ENCODE assay signal across 7 mouse cellular contexts in the genomic region with DNA sequence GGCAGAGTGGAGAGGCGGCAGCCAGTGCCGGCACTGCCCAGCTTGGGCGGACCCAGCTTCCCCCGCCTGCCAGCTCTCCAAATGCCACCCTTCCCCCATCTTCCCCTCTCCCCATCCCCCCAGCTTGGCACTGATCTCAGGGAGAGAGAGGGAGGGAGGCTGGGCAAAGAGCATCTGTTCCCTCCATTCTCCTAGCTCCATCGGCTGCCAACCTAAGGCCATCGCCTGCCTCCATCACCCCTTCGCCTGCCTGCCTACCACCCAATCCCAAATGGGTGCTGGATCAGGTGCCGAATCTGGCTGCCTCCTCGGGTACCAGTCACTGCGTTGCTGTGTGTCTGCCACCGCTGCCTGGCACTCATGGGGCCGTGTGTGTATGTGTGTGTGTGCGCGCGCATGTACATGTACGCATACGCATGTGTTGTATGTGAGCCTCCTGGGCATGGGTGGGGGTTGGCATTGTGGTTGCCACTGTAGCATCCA. TPM values are rescaled to one million over a fixed set of nuclear protein-coding genes. Genes with fewer than 3 reads are reported as not detected.
DNase-seq lines count a peak whose midpoint lies in the region; ATAC-seq and TF ChIP-seq lines count a peak whose summit lies in the region.

No protein-coding gene starts in this region.

- ATAC-seq in cerebellum, adult (ENCODE audit: insufficient number of reproducible peaks, low FRiP score, low TSS enrichment), result peak; percentile 61

- no peak overlapping the region for H3K27ac ChIP-seq in CH12.LX (ENCODE audit: insufficient read depth, low read depth)

- H3K27me3 ChIP-seq in CH12.LX (replicated peaks), result peaks cover 37% of the 10 kb centered on the region

- no peaks in the 10 kb centered on the region for H3K36me3 ChIP-seq in CH12.LX (replicated peaks in 1 of 2; ENCODE audit: control insufficient read depth in 1 of 2, insufficient read depth in 1 of 2, low read length in 1 of 2)

- 0 out of 2 replicates have a peak overlapping the region, but pooled peaks have one; percentile 25 for H3K4me2 ChIP-seq in CH12.LX (ENCODE audit: insufficient read depth, low read depth, poor library complexity, severe bottlenecking)

- H3K9ac ChIP-seq in CH12.LX (ENCODE audit: insufficient read depth, low read depth), result no peak overlapping the region

- no peaks in the 10 kb centered on the region for H3K79me2 ChIP-seq in CH12.LX (replicated peaks; ENCODE audit: control insufficient read depth, extremely low read depth, insufficient read depth, poor library complexity, severe bottlenecking)

- dilution Hi-C loops in CH12.LX (cut with MboI; ENCODE audit: extremely low pct_ligation_motif_present, extremely low pct_unique_long_range_greater_than_20kb, low sequenced_read_pairs), result no loop called here

- DNase-seq in CH12.LX (ENCODE audit: extremely low read depth), result no peak
- DNase-seq in frontal cortex, postnatal 36 days (ENCODE audit: low spot score in 2 of 2), result peak; percentile 81 to 89
- peak; percentile 83 to 84 for DNase-seq in left cerebral cortex, postnatal 36 days (ENCODE audit: low spot score in 2 of 2)
- no peak for DNase-seq in urinary bladder, adult 18-20 months (ENCODE audit: low spot score in 2 of 2)
- no peak for DNase-seq in urinary bladder, postnatal 4 days (ENCODE audit: low spot score in 2 of 2)
- DNase-seq in thymus, adult 18-20 months, result no peak

- TF ChIP-seq CTCF in CH12.LX (conservative IDR thresholded peaks at IDR 0.05 in 1 of 2, IDR thresholded peaks at IDR 0.05 in 1 of 2; ENCODE audit: low read depth in 2 of 2, low read length in 2 of 2), result no peak

- no peak overlapping the region for H3K4me3 ChIP-seq in CH12.LX (replicated peaks in 1 of 3; ENCODE audit: low read depth in 2 of 3, low read length in 2 of 3, poor library complexity in 1 of 3)

- no peaks in the 10 kb centered on the region for H3K9me3 ChIP-seq in CH12.LX (replicated peaks; ENCODE audit: low read length)

- intact Hi-C loops in left cerebral cortex, postnatal 36 days (cut with DNase I), result loop anchor here (2.0 kb wide), 1 partner anchor 37 kb away; no protein-coding TSS in a partner anchor

- no peak for TF ChIP-seq RAD21 in CH12.LX (IDR thresholded peaks at IDR 0.05; ENCODE audit: low read depth, low read length)

- H3K4me1 ChIP-seq in CH12.LX (ENCODE audit: control insufficient read depth in 1 of 2, insufficient read depth in 2 of 2), result peaks cover 0 to 4% of the 10 kb centered on the region in 2 experiments; a peak in 1 of 4 replicates

- in situ Hi-C loops in CH12.LX (cut with MboI; ENCODE audit: low pct_ligation_motif_present, low pct_unique_long_range_greater_than_20kb, low sequenced_read_pairs), result no loop called here

- no peak for TF ChIP-seq POLR2A in CH12.LX (IDR thresholded peaks at IDR 0.05; ENCODE audit: low read depth, low read length)

- no peak for TF ChIP-seq EP300 in CH12.LX (IDR thresholded peaks at IDR 0.05; ENCODE audit: low read length)

TF ChIP-seq in CH12.LX, 34 proteins besides CTCF, POLR2A, EP300 and RAD21:
- TF ChIP-seq MAX (IDR thresholded peaks at IDR 0.05; ENCODE audit: low read length) (no peak), MXI1 (IDR thresholded peaks at IDR 0.05; ENCODE audit: low read depth, low read length) (no peak), UBTF (IDR thresholded peaks at IDR 0.05; ENCODE audit: low read depth, low read length) (no peak), MYC (IDR thresholded peaks at IDR 0.05; ENCODE audit: low read depth, low read length) (no peak), USF2 (conservative IDR thresholded peaks at IDR 0.05; ENCODE audit: low read depth, low read length) (no peak), ZMIZ1 (IDR thresholded peaks at IDR 0.05; ENCODE audit: low read depth, low read length) (no peak), ZC3H11A (IDR thresholded peaks at IDR 0.05; ENCODE audit: low read depth, low read length) (no peak), SIN3A (IDR thresholded peaks at IDR 0.05; ENCODE audit: low read length) (no peak), MEF2A (IDR thresholded peaks at IDR 0.05; ENCODE audit: borderline replicate concordance, low read depth, low read length) (no peak), CHD2 (IDR thresholded peaks at IDR 0.05; ENCODE audit: low read length) (no peak), TBP (conservative IDR thresholded peaks at IDR 0.05; ENCODE audit: low read depth, low read length) (no peak), ETS1 (conservative IDR thresholded peaks at IDR 0.05; ENCODE audit: low read depth, low read length) (no peak), ELF1 (IDR thresholded peaks at IDR 0.05; ENCODE audit: low read depth, low read length) (no peak), ZKSCAN1 (IDR thresholded peaks at IDR 0.05; ENCODE audit: borderline replicate concordance, low read depth, low read length) (no peak), PAX5 (IDR thresholded peaks at IDR 0.05; ENCODE audit: low read length) (no peak), KAT2A (IDR thresholded peaks at IDR 0.05; ENCODE audit: insufficient replicate concordance, low read length) (no peak), CHD1 (IDR thresholded peaks at IDR 0.05; ENCODE audit: low read depth, low read length) (no peak), SMC3 (IDR thresholded peaks at IDR 0.05; ENCODE audit: low read depth, low read length) (no peak), MAZ (IDR thresholded peaks at IDR 0.05; ENCODE audit: low read depth, low read length) (no peak)

RNA-seq across cellular contexts. Expression of gene Zfhx2, which starts 38.4 kb away (rescaled TPM):
- total RNA-seq in CH12.LX (2012; rRNA removed), result 0.34 and 0.59 TPM in 2 replicates
- total RNA-seq in CH12.LX (2014; rRNA removed), result 0.03 and 0.07 TPM in 2 replicates
- polyA plus RNA-seq in CH12.LX (2012; ENCODE audit: insufficient read length, low read depth), result 0.29 and 0.30 TPM in 2 replicates
- total RNA-seq in left cerebral cortex, postnatal 36 days (2021), result 10 to 100 TPM; 31.0 to 52.3 TPM

RNA-seq across cellular contexts. Expression of gene Ngdn, which starts 38.5 kb away (rescaled TPM):
- 77.9 and 90.7 TPM in 2 replicates for total RNA-seq in CH12.LX (2012; rRNA removed)
- 111 and 128 TPM in 2 replicates for total RNA-seq in CH12.LX (2014; rRNA removed)
- polyA plus RNA-seq in CH12.LX (2012; ENCODE audit: insufficient read length, low read depth), result 75.4 and 79.0 TPM in 2 replicates
- total RNA-seq in left cerebral cortex, postnatal 36 days (2021), result 10 to 100 TPM; 23.5 to 30.8 TPM

RNA-seq across cellular contexts. Expression of gene Thtpa, which starts 40.8 kb away (rescaled TPM):
- total RNA-seq in CH12.LX (2012; rRNA removed) (3.7 and 4.0 TPM in 2 replicates), CH12.LX (2014; rRNA removed) (9.0 and 9.4 TPM in 2 replicates)
- polyA plus RNA-seq in CH12.LX (2012; ENCODE audit: insufficient read length, low read depth), result 5.5 and 6.7 TPM in 2 replicates
- total RNA-seq in left cerebral cortex, postnatal 36 days (2021), result 10 to 100 TPM; 24.3 to 29.5 TPM

RNA-seq across cellular contexts. Expression of gene Ap1g2, which starts 52.6 kb away (rescaled TPM):
- total RNA-seq in CH12.LX (2012; rRNA removed) (23.4 and 28.5 TPM in 2 replicates), CH12.LX (2014; rRNA removed) (16.2 and 18.3 TPM in 2 replicates)
- 59.1 and 64.8 TPM in 2 replicates for polyA plus RNA-seq in CH12.LX (2012; ENCODE audit: insufficient read length, low read depth)
- total RNA-seq in left cerebral cortex, postnatal 36 days (2021), result 10 to 100 TPM in 1 of 2 experiments, 1 to 10 TPM in 1; 6.3 to 20.1 TPM

RNA-seq across cellular contexts. Expression of gene Myh7, which starts 59.3 kb away (rescaled TPM):
- total RNA-seq in CH12.LX (2012; rRNA removed) (0.08 TPM in 2 replicates), CH12.LX (2014; rRNA removed) (not detected in 2 replicates)
- 0.57 TPM in 1 of 2 replicates, not detected in the other for polyA plus RNA-seq in CH12.LX (2012; ENCODE audit: insufficient read length, low read depth)
- total RNA-seq in left cerebral cortex, postnatal 36 days (2021), result 10 to 100 TPM; 20.1 to 22.2 TPM

Comparison
In these comparisons a context has a peak if more than half of its experiments do, and no peak if none do; other contexts are left out.
1. DNase-seq: peak in frontal cortex, postnatal 36 days (2 of 2) and left cerebral cortex, postnatal 36 days (2 of 2); none in CH12.LX (single experiment), urinary bladder, adult 18-20 months (0 of 2), urinary bladder, postnatal 4 days (0 of 2) and thymus, adult 18-20 months (0 of 2).
2. RNA of gene Zfhx2, which starts 38.4 kb away (total RNA-seq): 31.0 to 52.3 TPM in left cerebral cortex, postnatal 36 days; 0.03 to 0.59 TPM in CH12.LX; every median in the first group is over 10 times any median in the second.